Mouse (Mus musculus) spleen, postnatal 36 days (tissue): ENCODE measurements around the gene Rnf121.

Source experiments
- DNase-seq, 2 experiments: peaks; one replicate each; pipeline ENCODE4 v3.0.0; 2022; ENCODE audit warnings: low spot score in 2 of 2, mixed read lengths in 1 of 2

The Rnf121 gene

GRCm38 (mm10) chr7:102065046-102065891, at the start of gene Rnf121, which contains the start of the genes Xndc1 and Xntrpc:
Gene Rnf121 (minus strand): TSS chr7:102065469.
Gene Xndc1 (plus strand): TSS chr7:102065511.
Gene Xntrpc (plus strand): TSS chr7:102065713.
- peak; percentile 92 to 93 for DNase-seq

GRCm38 (mm10) chr7:102113151-102113729, 48.0 kb upstream of the Rnf121 start:
- DNase-seq, result no peak

DNA sequence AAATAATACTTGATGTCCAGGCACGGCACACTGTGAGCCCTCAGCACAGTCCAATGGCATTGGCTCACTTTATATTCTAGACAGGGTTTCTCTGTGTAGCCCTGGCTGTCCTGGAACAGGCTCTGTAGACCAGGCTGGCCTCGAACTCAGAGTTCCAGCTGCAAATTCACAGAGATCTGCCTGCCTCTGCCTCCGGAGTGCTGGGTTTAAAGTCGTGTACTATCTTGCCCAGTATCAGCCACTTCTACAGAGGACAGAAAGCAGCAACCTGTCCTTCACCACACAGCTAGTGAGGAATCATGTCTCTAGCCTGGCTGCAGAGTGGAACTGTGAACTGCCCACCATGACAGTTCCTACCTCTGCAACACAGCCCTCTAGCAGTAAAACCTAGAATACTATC, 44.5 kb upstream of the Rnf121 start:
- no peak for DNase-seq

DNA sequence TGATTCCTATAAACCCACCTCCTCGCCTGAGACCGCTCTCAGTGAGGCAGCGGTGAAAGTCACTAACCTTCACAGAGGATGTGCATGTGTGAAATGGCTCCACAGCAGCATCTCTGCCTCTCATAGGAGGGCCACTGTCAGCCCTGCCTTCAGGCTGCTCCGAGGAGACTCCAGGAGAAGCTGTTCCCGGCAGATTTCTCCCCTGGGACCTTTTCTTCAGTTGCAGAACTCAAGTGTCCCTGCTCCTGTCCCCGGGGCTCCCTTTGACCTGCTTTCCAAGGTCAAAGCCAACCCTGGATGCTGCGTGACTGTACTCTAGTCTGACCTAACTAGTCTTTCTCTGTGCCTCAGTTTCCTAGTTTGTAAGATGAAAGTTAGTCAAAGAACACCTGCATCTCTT, 43.9 kb upstream of the Rnf121 start, which contains the start of gene Art5:
TSS of gene Art5 (minus strand) at position 319 of the 400 bp plus-strand sequence.
- no peak for DNase-seq

GRCm38 (mm10) chr7:102108206-102108605, 42.9 kb upstream of the Rnf121 start:
- DNase-seq, result no peak

- no peak for DNase-seq
Measured at GRCm38 (mm10) chr7:102106700-102107141, 41.5 kb upstream of the Rnf121 start.

DNA sequence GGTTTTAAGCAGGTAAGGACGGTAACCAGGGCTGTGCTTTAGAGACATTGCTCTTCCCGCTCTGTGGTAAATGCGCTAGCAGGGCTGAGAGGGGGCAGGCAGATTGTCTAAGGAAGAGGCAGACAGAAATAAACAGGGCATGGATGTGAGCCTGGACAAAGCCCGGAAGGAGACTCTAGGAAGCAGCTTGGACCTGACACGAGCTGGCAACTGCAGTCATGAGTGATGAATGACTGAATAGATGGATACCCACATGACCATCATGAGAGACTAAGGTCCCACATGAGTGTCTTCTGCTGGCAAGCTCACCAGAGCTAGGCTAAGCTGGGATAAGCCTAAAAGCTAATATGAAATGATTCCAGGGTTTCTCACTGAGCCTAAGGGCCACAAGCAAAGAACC, 38.9 kb upstream of the Rnf121 start:
- DNase-seq, result no peak

GRCm38 (mm10) chr7:102103555-102103954, 38.3 kb upstream of the Rnf121 start:
- DNase-seq, result no peak

- no peak for DNase-seq
Measured at GRCm38 (mm10) chr7:102102696-102103095, 37.4 kb upstream of the Rnf121 start.

GRCm38 (mm10) chr7:102102241-102102640, 37.0 kb upstream of the Rnf121 start:
- DNase-seq, result no peak

DNA sequence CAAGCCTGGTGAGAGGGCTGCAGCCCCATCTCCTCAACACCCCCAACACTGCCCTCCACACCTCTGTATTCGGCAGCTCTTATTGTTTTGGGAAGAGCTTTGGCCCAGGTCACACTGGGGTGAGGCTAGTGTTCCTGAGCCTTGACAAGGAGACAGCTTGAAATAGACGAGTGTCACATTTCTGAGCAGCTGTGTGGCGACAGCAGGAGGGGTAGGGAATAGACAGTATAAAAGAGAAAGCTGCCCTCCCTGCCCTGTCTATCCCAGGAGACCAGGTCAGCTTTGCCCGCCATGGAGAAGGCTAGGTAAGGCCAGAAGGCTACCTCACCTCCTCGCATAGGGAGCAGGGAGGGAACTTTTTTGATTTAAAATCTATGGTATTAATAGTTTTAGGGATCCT, 36.2 kb upstream of the Rnf121 start, which contains the start of gene Art1:
TSS of gene Art1 (plus strand) at position 257 of the 400 bp plus-strand sequence.
- DNase-seq, result no peak

GRCm38 (mm10) chr7:102100868-102101267, 35.6 kb upstream of the Rnf121 start:
- DNase-seq, result no peak

GRCm38 (mm10) chr7:102099760-102100661, 34.7 kb upstream of the Rnf121 start:
- peak; percentile 25 to 49 for DNase-seq

DNA sequence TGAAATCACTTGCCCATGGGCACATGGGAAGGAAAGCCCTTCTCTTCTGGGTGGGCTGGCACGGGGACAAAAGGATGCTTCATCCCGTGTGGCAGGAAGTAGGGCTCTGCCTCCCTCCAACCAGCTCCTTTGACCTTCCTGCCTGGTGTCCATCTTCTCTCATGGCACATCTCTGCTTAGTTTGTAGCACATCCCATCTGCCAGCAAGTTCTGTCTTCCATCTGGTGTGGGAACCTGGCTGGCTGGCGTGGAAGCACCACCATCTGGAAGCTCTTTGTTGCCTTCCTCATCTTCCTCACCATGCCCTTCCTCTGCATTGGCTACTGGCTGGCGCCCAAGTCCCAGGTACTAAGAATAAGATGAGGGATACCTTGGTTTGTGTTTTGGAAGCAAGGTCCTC, 22.1 kb upstream of the Rnf121 start:
- DNase-seq, result no peak

GRCm38 (mm10) chr7:102084041-102084696, 18.9 kb upstream of the Rnf121 start:
- DNase-seq, result no peak

GRCm38 (mm10) chr7:102082816-102083215, 17.5 kb upstream of the Rnf121 start, which contains the start of gene Trpc2:
Gene Trpc2 (plus strand): TSS chr7:102083116.
- DNase-seq, result no peak

GRCm38 (mm10) chr7:102081784-102082183, 16.5 kb upstream of the Rnf121 start:
- DNase-seq, result no peak

- DNase-seq, result no peak
Measured at GRCm38 (mm10) chr7:102080311-102080710, 15.0 kb upstream of the Rnf121 start.

GRCm38 (mm10) chr7:102078517-102078916, 13.2 kb upstream of the Rnf121 start:
- no peak for DNase-seq

- DNase-seq, result no peak
Measured at GRCm38 (mm10) chr7:102076714-102077296, 11.5 kb upstream of the Rnf121 start.

- DNase-seq, result no peak
Measured at GRCm38 (mm10) chr7:102066363-102066762, 1.1 kb upstream of the Rnf121 start.
